Mouse (Mus musculus) intestine, postnatal 0 days (tissue): ENCODE measurements around the gene Snx10. TPM values are rescaled to one million over a fixed set of nuclear protein-coding genes. Genes with fewer than 3 reads are reported as not detected.

Source experiments
- ATAC-seq: fragments of 200-750 bp; cut with Nextera tagmentation; 2 replicates; pipeline ENCODE4 v1.8.0; 2017; ENCODE audit warnings: mild to moderate bottlenecking, moderate TSS enrichment, moderate library complexity
- H3K27ac ChIP-seq: fragments of 300-500 bp; sonication (generic); 2 replicates; pipeline ENCODE4 v1.5.1; 2014; ENCODE audit warnings: mild to moderate bottlenecking, low read depth, low read length, moderate library complexity
- H3K27me3 ChIP-seq: fragments of 300-500 bp; sonication (generic); replicated peaks from 2 replicates; pipeline ENCODE4 v1.6.1; 2014; ENCODE audit warnings: low read length, mixed read lengths; ENCODE audit not compliant: control insufficient read depth, insufficient read depth
- H3K36me3 ChIP-seq: fragments of 300-500 bp; sonication (generic); 2 replicates; pipeline ENCODE4 v1.6.1; 2014; ENCODE audit warnings: mild to moderate bottlenecking, moderate library complexity; ENCODE audit not compliant: control insufficient read depth, insufficient read depth
- H3K4me1 ChIP-seq: fragments of 300-500 bp; sonication (generic); replicated peaks from 2 replicates; pipeline ENCODE4 v1.6.1; 2014; ENCODE audit warnings: antibody characterized with exemption, low read length, mixed read lengths; ENCODE audit not compliant: control insufficient read depth, insufficient read depth
- H3K4me2 ChIP-seq: fragments of 300-500 bp; sonication (generic); replicated peaks from 2 replicates; pipeline ENCODE4 v1.6.1; 2014; ENCODE audit warnings: low read depth, mild to moderate bottlenecking, moderate library complexity
- H3K4me3 ChIP-seq: fragments of 300-500 bp; sonication (generic); 2 replicates; pipeline ENCODE4 v1.5.1; 2014; ENCODE audit warnings: low read depth, low read length
- H3K9ac ChIP-seq: fragments of 300-500 bp; sonication (generic); 2 replicates; pipeline ENCODE4 v1.6.1; 2014; ENCODE audit warnings: mild to moderate bottlenecking, low read depth, low read length
- H3K9me3 ChIP-seq: fragments of 300-500 bp; sonication (generic); 2 replicates; pipeline ENCODE4 v1.6.1; 2016; ENCODE audit warnings: mixed run types; ENCODE audit not compliant: control insufficient read depth
- CTCF ChIP-seq: sonication (generic); IDR thresholded peaks from 2 replicates; pipeline ENCODE4 v1.5.1; 2016; ENCODE audit warnings: low read depth, mild to moderate bottlenecking, control low read depth, antibody characterized with exemption, moderate library complexity
- WGBS: fragments of 180-500 bp; shearing (Covaris S2); extraction: QIAGEN DNeasy Blood & Tissue Kit; methylation state at CpG from one replicate; pipeline ENCODE4 v1.1.7; 2014; 5-methylcytosine and 5-hydroxymethylcytosine counted together
- polyA plus RNA-seq: library from polyadenylated mRNA; unstranded; fragments of >200 nt; fragmentation: Nextera tagmentation; extraction: Ambion mirVana; gene quantifications from 2 replicates; pipeline ENCODE4 v1.2.1, GENCODE M21; 2015

The Snx10 gene
- polyA plus RNA-seq, 1 experiment from 2014 or later, result 8.4 TPM

DNA sequence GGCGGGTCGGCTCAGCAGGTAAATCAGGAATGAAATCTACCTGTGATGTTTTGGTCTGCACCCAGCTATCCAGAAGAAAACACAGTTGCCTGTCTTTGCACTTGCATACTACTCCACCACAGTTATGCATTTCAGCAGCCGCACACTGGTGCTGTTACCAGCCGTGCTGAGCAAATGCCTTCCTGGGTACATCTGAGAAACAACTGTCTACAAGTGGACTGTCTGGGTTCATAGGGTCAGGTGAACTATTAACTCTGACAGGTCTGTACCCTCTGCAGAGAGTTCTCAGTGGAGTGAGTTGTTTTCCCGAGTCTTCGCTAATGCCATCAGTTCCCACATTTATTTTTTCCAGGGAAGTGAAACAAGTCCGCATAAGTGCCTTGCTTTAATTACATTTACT lies 17.7 kb downstream of the Snx10 start:
- ATAC-seq, result peak; percentile 40; the same call in 1 of the 2 replicates
- no peak overlapping the region for H3K27ac ChIP-seq
- peak overlapping the region; percentile 10; the same call in 1 of the 2 replicates for H3K4me2 ChIP-seq
- TF ChIP-seq CTCF, result no peak
- no peak overlapping the region for H3K4me3 ChIP-seq
- H3K9ac ChIP-seq, result no peak overlapping the region
- WGBS, result 39% methylated on average over 7 of the region's 7 CpGs
- H3K9me3 ChIP-seq, result no peaks in the 10 kb centered on the region
- no peaks in the 10 kb centered on the region for H3K27me3 ChIP-seq
- no peaks in the 10 kb centered on the region for H3K36me3 ChIP-seq
- no peaks in the 10 kb centered on the region for H3K4me1 ChIP-seq

DNA sequence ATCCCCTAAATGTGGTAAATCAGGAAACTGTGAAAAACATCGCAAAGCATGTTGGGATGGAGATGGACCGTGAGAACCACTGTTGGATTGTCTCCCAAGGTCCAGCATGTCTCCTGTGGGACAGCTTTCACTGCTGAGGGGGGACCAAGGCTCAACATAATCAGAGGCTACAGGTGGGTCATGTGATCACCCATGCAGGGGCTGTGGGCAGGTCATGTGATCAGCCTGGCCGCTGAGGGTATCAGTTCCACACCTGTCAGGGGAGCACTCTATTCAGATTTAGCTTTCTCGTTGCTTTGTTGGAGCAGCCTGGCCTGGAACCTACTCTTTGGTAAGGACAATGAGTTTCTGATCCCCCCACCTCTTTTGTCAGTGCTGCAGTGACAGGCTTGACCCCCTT lies 18.4 kb downstream of the Snx10 start:
- Histone ChIP-seq H3K9me3 (no peaks in the 10 kb centered on the region), H3K4me1 (no peaks in the 10 kb centered on the region), H3K9ac (no peak overlapping the region), H3K4me3 (no peak overlapping the region), H3K36me3 (no peaks in the 10 kb centered on the region), H3K27me3 (no peaks in the 10 kb centered on the region), H3K4me2 (no peak overlapping the region), H3K27ac (no peak overlapping the region)
- 82% methylated on average over 4 of the region's 4 CpGs for WGBS
- no peak for TF ChIP-seq CTCF
- no peak for ATAC-seq

DNA sequence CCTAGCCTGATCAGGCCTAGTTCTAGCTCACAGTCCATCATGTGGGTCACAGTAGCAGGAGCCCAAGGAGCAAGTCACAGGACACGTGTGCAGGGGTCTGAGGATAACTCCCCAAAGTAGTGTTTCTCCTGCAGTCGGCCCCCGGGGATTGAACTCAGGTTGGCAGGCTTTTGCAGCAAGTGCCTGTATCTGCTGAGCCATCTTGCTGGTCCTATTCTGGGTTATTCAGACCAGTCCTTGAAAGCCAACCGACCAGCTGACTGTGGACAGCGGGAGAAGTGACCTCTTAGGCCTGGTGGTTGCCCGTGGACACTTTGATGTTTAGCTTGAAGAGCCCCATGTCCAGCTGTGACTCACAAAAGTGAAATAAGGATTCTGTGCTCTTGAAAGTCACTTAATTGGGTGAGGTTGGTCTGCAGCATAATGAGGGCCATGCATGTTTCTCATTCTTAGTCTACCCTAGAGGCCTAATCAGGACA lies 20.0 kb downstream of the Snx10 start:
- Histone ChIP-seq H3K27ac (no peak overlapping the region), H3K9me3 (no peaks in the 10 kb centered on the region)

DNA sequence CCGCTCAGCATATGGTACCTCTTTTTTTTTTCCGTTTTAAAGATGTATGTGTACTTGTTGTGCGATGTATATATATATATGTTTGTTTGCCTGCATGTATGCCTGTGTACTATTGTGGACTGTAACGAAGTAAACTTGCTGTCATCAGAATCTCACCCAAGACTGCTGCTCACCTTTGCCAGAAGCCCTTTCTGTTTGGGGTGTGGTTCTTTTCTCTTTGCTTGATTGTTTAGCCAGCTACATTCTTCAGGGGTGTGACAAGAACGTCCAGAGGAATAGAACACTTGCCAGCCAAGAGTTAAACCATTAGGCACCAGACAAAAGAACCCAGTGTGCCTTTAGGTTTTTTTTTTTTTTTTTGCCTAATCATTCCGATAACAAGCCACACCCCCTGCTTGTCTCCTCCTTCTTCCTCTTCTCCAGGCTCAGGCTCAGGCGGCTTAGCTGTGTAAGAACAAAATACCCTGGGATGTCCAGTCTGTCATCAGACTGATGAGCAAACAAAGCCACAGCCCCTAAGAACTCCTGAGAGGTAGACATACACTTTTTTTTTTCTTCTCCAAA lies 20.5 kb downstream of the Snx10 start:
- Histone ChIP-seq H3K9me3 (no peaks in the 10 kb centered on the region), H3K4me3 (0 out of 2 replicates have a peak overlapping the region, but pooled peaks have one; percentile 1), H3K36me3 (no peaks in the 10 kb centered on the region), H3K27ac (no peak overlapping the region), H3K4me2 (peak overlapping the region; percentile 48), H3K4me1 (no peaks in the 10 kb centered on the region), H3K27me3 (no peaks in the 10 kb centered on the region), H3K9ac (no peak overlapping the region)
- ATAC-seq, result peak; percentile 31
- WGBS, result 41% methylated on average over 7 of the region's 7 CpGs
- TF ChIP-seq CTCF, result no peak

More for the DNA sequence above, 20.0 kb downstream of the Snx10 start:
- no peaks in the 10 kb centered on the region for H3K4me1 ChIP-seq
- no peak for ATAC-seq
- no peak for TF ChIP-seq CTCF
- 90% methylated on average over 6 of the region's 6 CpGs for WGBS
- no peak overlapping the region for H3K9ac ChIP-seq
- no peak overlapping the region for H3K4me3 ChIP-seq
- H3K36me3 ChIP-seq, result no peaks in the 10 kb centered on the region
- H3K4me2 ChIP-seq, result no peak overlapping the region
- no peaks in the 10 kb centered on the region for H3K27me3 ChIP-seq

DNA sequence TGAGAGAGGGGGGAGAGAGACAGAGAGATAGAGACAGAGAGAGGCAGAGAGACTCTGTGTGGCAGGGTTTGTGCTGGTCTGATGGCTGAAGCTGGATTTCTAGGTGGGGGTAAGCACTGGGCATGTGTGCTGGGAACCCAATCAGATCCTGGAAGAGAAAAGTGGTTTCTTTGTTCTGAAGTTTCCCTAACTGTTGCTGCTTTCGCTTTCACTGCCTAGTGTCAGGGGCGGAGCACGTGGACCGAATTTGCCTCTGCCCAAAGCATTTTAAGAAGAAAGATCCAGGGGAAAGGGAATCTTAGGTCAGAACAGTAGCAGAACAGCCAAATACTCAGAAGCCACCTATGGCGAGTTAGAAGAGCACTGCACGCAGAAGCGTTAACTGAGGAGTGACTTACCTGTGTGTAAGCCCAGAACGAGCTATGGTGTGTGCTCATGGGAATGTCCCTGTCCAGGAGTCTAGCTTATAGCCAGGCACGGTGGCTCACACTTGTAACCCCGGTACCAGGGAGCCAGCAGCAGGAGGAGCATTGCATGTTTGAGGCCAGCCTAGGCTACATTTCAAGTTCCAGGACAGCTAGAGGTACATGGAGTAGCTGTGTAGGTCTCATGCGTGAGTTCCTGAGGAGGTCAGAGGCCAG lies 21.6 kb downstream of the Snx10 start:
- H3K4me1 ChIP-seq, result no peaks in the 10 kb centered on the region
- WGBS, result 69% methylated on average over 11 of the region's 11 CpGs
- H3K36me3 ChIP-seq, result no peaks in the 10 kb centered on the region
- H3K9ac ChIP-seq, result no peak overlapping the region
- peak overlapping the region; percentile 48 for H3K4me2 ChIP-seq
- no peak for TF ChIP-seq CTCF
- H3K4me3 ChIP-seq, result peak overlapping the region; percentile 1; the same call in 1 of the 2 replicates
- ATAC-seq, result peak; percentile 54; the same call in 1 of the 2 replicates
- no peaks in the 10 kb centered on the region for H3K9me3 ChIP-seq
- H3K27me3 ChIP-seq, result no peaks in the 10 kb centered on the region
- H3K27ac ChIP-seq, result 0 out of 2 replicates have a peak overlapping the region, but pooled peaks have one; percentile 35

DNA sequence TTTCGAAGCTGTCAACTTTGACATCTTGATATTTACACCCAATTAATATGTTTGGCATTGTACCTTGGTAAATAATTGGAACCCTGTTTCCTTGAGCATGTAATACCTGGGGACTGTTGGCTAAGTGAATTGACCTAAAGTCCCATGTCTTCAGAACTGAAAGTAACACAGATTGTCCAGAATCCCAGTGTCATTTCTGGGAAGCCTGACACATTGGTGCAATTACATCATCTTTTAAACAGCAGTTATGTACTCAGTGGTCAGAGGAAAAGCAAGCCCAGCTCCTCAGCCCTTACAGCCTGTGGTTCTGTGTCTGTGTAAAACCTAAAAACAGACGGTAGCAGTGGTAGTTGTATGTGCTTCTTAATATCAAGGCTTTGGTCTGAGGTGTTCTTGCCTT lies 22.4 kb downstream of the Snx10 start:
- no peaks in the 10 kb centered on the region for H3K36me3 ChIP-seq
- H3K4me3 ChIP-seq, result no peak overlapping the region
- no peaks in the 10 kb centered on the region for H3K9me3 ChIP-seq
- no peak overlapping the region for H3K9ac ChIP-seq
- no peak overlapping the region for H3K4me2 ChIP-seq
- no peaks in the 10 kb centered on the region for H3K27me3 ChIP-seq
- no peak for ATAC-seq
- WGBS, result 81% methylated on average over 2 of the region's 2 CpGs
- TF ChIP-seq CTCF, result no peak
- H3K27ac ChIP-seq, result no peak overlapping the region
- no peaks in the 10 kb centered on the region for H3K4me1 ChIP-seq
